Mouse (Mus musculus) brain, embryonic 14.5 days (tissue): ENCODE measurements around the gene Ube2cbp. TPM values are rescaled to one million over a fixed set of nuclear protein-coding genes. Genes with fewer than 3 reads are reported as not detected.

ENCODE experiments used
- DNase-seq: peaks from one replicate; pipeline ENCODE4 v3.0.0-alpha.2; 2011; ENCODE audit warnings: low read depth
- CTCF ChIP-seq: fragments of 200-500 bp; IDR thresholded peaks from 2 replicates; pipeline ENCODE4 v1.5.1; 2012; ENCODE audit warnings: inconsistent platforms, mild to moderate bottlenecking, moderate library complexity, borderline replicate concordance; ENCODE audit not compliant: insufficient read depth, insufficient read length; ENCODE audit errors: extremely low read depth
- POLR2A ChIP-seq: fragments of 200-500 bp; IDR thresholded peaks from 2 replicates; pipeline ENCODE4 v1.6.1; 2012; ENCODE audit warnings: mild to moderate bottlenecking, inconsistent platforms, borderline replicate concordance; ENCODE audit not compliant: poor library complexity, insufficient read depth, insufficient read length, severe bottlenecking; ENCODE audit errors: extremely low read depth
- polyA plus RNA-seq: library from polyadenylated mRNA; depleted of rRNA; stranded (reverse); fragments of >200 nt; gene quantifications from 2 replicates; pipeline ENCODE4 v1.2.3, GENCODE M21; 2012

Ube2cbp gene
- polyA plus RNA-seq, 1 experiment: 4.9 TPM

DNA sequence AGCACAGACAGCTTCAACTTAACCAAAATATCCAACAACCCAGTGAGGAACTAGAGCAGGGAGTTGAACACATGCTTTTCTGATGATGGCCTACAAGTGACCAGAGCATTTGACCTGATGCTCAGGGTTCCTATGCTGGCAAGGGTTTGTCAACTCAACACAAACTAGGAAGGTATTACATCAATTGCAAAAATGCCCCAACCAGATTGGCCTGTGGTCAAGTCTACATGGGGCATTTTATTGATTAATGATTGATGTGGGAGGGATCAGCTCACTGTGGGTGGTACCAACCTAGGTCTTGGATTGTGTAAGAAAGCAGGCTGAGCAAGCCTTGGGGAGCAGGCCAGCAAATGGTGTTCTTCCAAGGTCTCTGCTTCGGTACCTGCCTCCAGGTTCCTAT, 46.8 kb downstream of the Ube2cbp start:
- no peak for TF ChIP-seq POLR2A
- TF ChIP-seq CTCF: no peak
- no peak for DNase-seq

DNA sequence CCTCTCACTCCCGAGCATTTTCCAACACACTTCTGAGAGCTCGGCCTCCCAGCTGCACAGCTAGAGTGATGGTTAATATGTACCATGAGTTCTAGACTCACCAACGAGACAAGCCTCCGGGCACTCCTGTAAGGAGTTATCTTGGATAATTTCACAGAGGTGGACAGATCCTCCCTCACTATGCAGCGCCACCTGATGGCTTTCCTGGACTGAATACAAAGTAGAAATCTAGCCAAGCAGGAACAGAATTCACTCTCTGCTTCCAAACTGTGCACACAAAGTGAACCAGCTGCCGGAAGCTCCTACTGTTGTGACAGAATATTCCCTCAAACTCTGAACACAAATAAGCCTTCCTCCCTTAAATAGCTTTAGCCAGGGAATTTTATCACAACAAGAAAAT, 69.0 kb downstream of the Ube2cbp start:
- TF ChIP-seq POLR2A (no peak), CTCF (no peak)
- no peak for DNase-seq

DNA sequence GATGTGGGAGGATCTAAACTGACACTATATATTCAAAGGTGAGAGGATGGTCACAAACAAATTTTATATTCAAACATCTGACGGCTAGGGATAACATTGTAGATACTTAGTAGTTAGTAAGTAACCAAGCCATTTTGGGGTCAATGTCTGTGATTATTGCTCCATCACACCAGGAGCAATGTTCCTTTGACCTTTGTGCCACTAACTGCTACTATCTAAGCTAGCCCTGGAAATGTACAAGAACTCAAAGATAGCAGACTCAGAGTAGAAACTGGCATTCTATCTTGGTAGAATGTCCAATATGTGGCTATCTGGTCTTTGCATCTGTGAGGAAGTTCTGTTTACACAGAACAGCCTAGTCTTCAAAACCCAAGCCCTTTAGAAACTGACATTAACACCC, 69.7 kb downstream of the Ube2cbp start:
- TF ChIP-seq POLR2A (no peak), CTCF (no peak)
- no peak for DNase-seq

DNA sequence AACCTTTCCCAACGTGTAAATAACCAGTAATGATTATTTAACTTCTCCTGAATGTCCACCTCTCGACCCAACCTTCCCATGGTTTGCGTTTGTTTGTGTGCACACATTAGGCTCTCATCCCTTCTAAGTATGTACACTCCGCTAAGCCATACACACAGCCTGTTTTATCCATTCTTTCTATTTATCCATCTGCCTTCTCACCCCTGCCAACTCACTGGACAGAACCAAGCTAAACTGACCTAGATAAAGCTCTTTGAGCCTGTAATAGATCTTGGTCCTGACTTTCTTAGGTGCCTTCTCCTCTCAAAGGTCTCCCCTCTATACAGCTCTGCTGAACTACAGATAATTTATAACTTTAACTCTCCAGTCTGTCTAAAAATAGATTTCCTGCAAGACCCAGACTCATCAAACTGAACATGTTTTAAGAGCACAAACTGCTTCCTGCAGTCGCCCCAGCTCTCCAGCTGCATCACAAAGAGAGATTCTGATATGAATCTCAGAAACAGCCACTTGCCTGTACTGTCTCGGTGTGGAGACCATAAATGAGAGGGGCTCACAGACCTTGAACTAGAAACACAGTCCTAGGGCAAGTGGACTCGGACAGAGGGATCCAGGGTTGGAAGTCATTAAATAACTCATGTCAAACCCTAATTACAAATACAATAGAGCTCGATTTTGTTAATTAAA, 71.0 kb downstream of the Ube2cbp start:
- TF ChIP-seq CTCF: no peak
- no peak for TF ChIP-seq POLR2A
- DNase-seq: no peak

DNA sequence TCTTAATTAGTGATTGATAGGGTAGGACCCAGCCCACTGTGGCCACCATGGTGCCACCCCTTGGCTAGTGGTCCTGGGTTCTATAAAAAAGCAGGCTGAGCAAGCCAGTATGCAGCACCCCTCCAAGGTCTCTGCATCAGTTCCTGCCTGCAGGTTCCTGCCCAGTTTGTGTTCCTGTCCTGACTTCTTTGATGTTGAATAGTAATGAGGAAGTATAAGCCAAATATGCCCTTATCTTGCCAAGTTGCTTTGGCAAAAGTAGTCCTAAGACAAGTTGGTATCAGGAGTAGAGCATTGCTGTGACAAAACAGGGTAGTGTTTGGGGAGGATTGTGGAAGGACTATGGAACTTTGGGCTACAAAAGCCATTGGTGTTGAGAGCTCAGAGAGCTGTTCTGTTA, 73.3 kb downstream of the Ube2cbp start:
- no peak for TF ChIP-seq CTCF
- TF ChIP-seq POLR2A: no peak
- no peak for DNase-seq

DNA sequence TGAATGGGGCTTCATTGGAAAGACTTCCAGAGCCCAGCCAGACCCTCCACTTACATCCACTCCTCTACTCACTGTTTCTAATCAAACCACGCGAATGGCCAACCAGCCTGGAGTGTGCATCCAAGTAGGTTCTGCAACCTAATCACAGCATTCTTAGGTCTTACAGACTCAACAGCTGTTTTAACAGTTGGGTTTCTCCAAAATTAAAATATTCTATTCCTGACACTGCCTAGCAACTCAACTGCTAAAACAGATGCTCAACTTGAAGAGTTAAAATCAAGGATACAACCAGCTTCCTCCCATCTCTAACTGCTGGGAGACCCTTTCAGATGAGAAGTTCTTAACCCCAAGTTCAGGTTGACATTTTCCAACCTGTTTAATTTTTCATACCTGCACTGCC, 74.0 kb downstream of the Ube2cbp start:
- TF ChIP-seq CTCF: no peak
- no peak for TF ChIP-seq POLR2A
- DNase-seq: no peak

DNA sequence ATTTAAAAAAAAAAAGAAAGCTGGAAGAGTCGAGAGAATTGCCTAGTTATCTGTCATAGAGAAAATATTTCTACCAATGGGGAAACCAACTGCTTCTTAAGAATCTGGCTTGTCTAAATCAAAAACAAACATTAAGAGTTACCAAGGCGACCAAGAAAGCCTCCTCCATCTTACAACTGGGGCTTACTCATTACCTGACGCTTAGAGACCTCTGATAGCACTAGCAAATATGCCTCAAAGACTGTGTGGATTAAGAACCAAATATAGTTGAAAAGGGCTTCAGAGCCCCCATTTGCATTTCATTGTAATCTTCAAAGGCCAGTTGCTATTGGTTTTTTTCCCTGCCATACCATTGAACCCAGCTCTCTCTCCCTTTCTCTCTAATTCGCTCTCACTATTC, 76.2 kb downstream of the Ube2cbp start:
- peak; percentile 47 for DNase-seq
- TF ChIP-seq POLR2A: no peak
- TF ChIP-seq CTCF: no peak

DNA sequence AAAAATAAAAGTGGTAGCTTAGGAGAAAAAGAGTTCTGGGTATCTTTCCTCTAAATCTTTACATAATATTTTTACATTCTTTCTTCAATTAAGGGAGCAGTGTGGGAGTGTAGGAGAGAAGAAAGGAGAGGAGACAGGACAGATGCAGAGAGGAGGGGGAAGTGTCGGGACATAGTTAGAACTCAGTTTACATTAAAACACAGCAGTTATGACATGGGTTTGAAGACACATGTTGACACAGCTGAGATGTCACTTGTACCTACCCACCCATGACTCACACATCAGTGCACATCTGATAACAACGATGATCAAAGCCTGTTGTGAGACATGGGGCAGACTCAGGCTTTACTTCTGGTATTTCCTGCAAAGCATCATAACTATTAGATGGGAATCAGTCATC, 87.8 kb downstream of the Ube2cbp start:
- peak; percentile 37 for DNase-seq
- TF ChIP-seq POLR2A (no peak), CTCF (no peak)

DNA sequence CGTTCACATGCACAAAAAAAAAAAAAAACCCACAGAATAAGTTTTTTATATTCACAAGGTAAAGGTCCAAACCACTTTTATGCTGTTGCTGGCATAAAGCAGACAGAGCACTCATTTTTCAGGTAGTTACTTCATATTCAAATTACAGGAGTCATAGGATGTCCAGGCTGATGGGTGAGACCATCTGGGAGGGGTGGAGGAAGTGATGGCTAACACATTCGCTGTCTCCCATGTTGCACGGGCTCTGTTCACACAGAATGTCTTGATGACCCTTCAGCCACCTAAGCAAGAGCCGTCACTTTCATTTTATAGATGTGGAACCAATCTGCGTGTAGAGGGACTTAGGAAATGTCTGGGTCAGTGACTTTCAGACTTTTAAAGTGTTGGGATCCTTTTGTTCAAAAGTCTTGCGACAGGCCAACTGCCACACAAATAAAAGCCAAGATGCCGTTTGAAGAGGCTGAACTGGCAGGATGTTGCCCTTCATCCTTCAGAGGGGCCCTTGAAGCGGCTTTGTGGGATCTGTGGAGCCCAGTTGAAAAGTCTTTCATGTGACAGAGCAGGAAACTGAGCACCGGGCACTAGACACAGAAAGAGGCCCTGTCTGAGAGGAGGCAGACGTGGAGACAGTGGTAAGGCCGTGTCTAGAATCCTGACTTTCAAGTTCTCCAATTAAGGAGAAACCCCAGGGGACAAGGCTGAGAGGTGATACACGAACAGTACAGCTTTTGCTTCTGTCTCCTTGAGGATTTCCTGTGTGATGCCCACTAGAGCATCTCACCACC, 91.8 kb downstream of the Ube2cbp start:
- TF ChIP-seq CTCF: no peak
- TF ChIP-seq POLR2A: no peak
- DNase-seq: peak; percentile 52

DNA sequence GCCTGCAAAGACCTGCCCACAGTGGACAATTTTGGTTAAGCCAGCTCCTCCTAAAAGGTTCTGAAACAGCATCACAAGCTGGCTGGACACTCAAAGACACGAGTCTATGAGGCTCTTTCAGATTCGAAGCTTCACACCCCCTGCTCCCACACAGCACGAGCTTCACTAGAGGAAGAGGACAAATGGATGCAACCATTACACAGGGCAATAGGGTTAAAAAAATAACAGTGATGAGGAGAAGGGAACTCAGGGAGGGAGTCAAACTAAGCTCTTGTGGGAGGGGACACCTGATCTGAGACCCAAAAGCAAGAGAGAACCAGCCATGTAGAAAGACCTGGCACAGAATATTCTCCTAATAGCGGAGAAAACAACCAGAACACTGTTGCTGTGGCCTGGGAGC, 95.5 kb downstream of the Ube2cbp start:
- TF ChIP-seq POLR2A: no peak
- TF ChIP-seq CTCF: no peak
- DNase-seq: no peak

DNA sequence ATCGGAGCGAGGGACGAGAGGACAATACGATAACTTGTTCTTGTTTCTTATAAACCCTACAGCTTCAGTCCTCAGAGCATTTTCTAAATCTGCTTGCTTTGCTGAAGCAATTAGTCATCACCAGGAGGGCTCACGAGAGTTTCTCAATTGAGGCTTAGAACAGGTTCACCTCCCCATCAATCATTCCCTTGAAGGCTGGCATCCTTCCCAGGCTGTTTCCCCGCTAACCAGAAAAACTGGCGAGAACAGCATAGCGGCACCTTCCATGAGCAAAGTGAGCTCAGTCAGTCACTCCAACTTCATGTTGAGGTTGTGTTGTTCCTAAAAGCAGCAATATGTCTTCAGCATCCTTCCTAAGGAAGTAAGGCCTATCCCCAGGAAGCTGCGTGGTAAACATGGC, 104.2 kb downstream of the Ube2cbp start:
- DNase-seq: peak; percentile 89
- TF ChIP-seq CTCF (no peak), POLR2A (no peak)

DNA sequence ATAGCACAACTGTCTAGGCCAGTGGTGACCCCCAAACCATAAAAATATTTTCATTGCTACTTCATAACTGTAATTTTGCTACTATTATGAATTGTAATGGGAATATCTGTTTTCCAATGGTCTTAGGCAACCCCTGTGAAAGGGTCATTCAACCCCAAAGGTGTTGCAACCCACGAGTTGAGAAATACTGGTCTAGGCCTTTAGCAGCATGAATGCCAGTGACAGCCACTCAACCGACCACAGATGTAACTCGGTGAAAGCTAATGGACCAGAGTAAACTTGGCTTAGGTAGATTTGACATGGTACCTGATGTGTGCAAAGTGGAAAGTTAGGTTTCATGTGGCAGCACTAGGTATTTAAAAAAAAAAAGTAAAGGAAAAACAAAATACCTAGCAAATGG, 108.9 kb downstream of the Ube2cbp start:
- no peak for DNase-seq
- no peak for TF ChIP-seq CTCF
- no peak for TF ChIP-seq POLR2A

DNA sequence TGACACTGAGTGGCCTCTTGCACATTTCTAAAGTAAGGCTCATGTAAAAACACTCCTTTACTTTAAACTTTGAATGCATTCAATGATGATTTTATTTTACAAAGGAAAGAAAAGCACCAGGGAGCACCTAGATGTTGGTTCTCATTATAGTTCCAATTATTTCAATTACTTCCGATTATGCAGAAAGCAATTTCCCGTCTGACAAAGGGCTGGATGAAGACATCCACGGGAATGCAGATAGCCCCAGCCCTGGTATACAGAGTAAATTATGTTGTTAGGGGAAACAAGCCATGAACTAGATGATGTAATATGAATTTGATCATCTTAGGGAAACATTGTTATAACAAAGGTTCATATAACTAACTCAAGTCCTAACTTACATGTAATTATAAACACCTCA, 113.3 kb downstream of the Ube2cbp start:
- DNase-seq: peak; percentile 19
- TF ChIP-seq CTCF (no peak), POLR2A (no peak)
